Mouse (Mus musculus): Measurements from ENCODE around the gene Gle1. TPM values are rescaled to one million over a fixed set of nuclear protein-coding genes. Genes with fewer than 3 reads are reported as not detected.

The Gle1 gene
- total RNA-seq (2023), result 10 to 100 TPM; 28.7 to 29.8 TPM

GRCm38 (mm10) chr2:29934906-29935599, at the start of gene Gle1:
TSS of gene Gle1 (plus strand) at chr2:29935426.

GRCm38 (mm10) chr2:29889066-29889944, 45.9 kb upstream of the Gle1 start, which contains the start of gene Odf2:
TSS of gene Odf2 (plus strand) at chr2:29889221.

GRCm38 (mm10) chr2:29965250-29965843, 30.1 kb downstream of the Gle1 start, which contains the start of gene Sptan1:
TSS of gene Sptan1 (plus strand) at chr2:29965560.

Other genes with a start within 250 kb of the Gle1 start
- not detected for gene Gm13420, start 183.7 kb upstream of the Gle1 start, total RNA-seq (2023)
- gene Gm13547, start 176.1 kb upstream of the Gle1 start, total RNA-seq (2023), result not detected
- gene Coq4, start 147.9 kb upstream of the Gle1 start, total RNA-seq (2023), result 10 to 100 TPM; 15.6 to 24.9 TPM
- 10 to 100 TPM; 32.4 to 36.4 TPM for gene Trub2, start 146.9 kb upstream of the Gle1 start, total RNA-seq (2023)
- gene Slc27a4, start 132.8 kb upstream of the Gle1 start, total RNA-seq (2023), result 100 to 1,000 TPM; 136 to 141 TPM
- gene Urm1, start 115.4 kb upstream of the Gle1 start, total RNA-seq (2023), result 10 to 100 TPM; 21.1 to 22.3 TPM
- gene Cercam, start 66.3 kb upstream of the Gle1 start, total RNA-seq (2023), result 1 to 10 TPM; 6.4 to 9.9 TPM
- 10 to 100 TPM; 86.4 to 90.5 TPM for gene Odf2, start 46.2 kb upstream of the Gle1 start, total RNA-seq (2023)
- gene Sptan1, start 30.1 kb downstream of the Gle1 start, total RNA-seq (2023), result 100 to 1,000 TPM; 185 TPM
- 1 to 10 TPM; 2.3 to 3.8 TPM for gene Wdr34, start 113.5 kb downstream of the Gle1 start, total RNA-seq (2023)
- gene Set, start 122.0 kb downstream of the Gle1 start, total RNA-seq (2023), result 100 to 1,000 TPM; 135 to 140 TPM
- 1 to 10 TPM; 7.1 to 7.3 TPM for gene Pkn3, start 142.3 kb downstream of the Gle1 start, total RNA-seq (2023)
- gene Zdhhc12, start 158.2 kb downstream of the Gle1 start, total RNA-seq (2023), result 10 to 100 TPM; 10.5 to 13.7 TPM
- gene Zer1, start 189.2 kb downstream of the Gle1 start, total RNA-seq (2023), result 10 to 100 TPM; 31.5 to 33.2 TPM
- 10 to 100 TPM; 54.5 to 57.4 TPM for gene Tbc1d13, start 198.3 kb downstream of the Gle1 start, total RNA-seq (2023)
- 1 to 10 TPM; 1.3 to 2.3 TPM for gene Endog, start 236.1 kb downstream of the Gle1 start, total RNA-seq (2023)
- 1 to 10 TPM; 8.3 to 9.2 TPM for gene Spout1, start 243.0 kb downstream of the Gle1 start, total RNA-seq (2023)

All from neutrophil, adult 83 days (primary cell).